Mouse (Mus musculus): ENCODE measurements at regions not wholly inside any gene's neighbourhood (a gene's known extent, or its start where the extent isn't known, plus 50 kb on each side); places are given as distances from the start of the nearest gene placed in this dataset.

- DNase-seq (ENCODE audit: extremely low read depth, insufficient read length, low spot score): no peak
These were observed 178.3 kb upstream of the Chrm3 start for GRCm38 (mm10) chr13:10538927-10539326.

- no peak for DNase-seq (ENCODE audit: extremely low read depth, insufficient read length, low spot score)
These were observed 166.6 kb upstream of the Chrm3 start for GRCm38 (mm10) chr13:10527251-10527650.

- no peak for DNase-seq (ENCODE audit: extremely low read depth, insufficient read length, low spot score)
These were observed 166.0 kb upstream of the Chrm3 start for GRCm38 (mm10) chr13:10526470-10527207.

GRCm38 (mm10) chr13:10504211-10504610, 143.6 kb upstream of the Chrm3 start:
- no peak for DNase-seq (ENCODE audit: extremely low read depth, insufficient read length, low spot score)

GRCm38 (mm10) chr13:10455323-10455722, 94.7 kb upstream of the Chrm3 start:
- no peak for DNase-seq (ENCODE audit: extremely low read depth, insufficient read length, low spot score)

GRCm38 (mm10) chr13:10454667-10455066, 94.0 kb upstream of the Chrm3 start:
- no peak for DNase-seq (ENCODE audit: extremely low read depth, insufficient read length, low spot score)

- DNase-seq (ENCODE audit: extremely low read depth, insufficient read length, low spot score): no peak
These were observed 90.4 kb upstream of the Chrm3 start for GRCm38 (mm10) chr13:10451057-10451456.

GRCm38 (mm10) chr13:10449502-10449901, 88.9 kb upstream of the Chrm3 start:
- no peak for DNase-seq (ENCODE audit: extremely low read depth, insufficient read length, low spot score)

GRCm38 (mm10) chr13:10447806-10448205, 87.2 kb upstream of the Chrm3 start:
- DNase-seq (ENCODE audit: extremely low read depth, insufficient read length, low spot score): no peak

- no peak for DNase-seq (ENCODE audit: extremely low read depth, insufficient read length, low spot score)
These were observed 85.0 kb upstream of the Chrm3 start for GRCm38 (mm10) chr13:10445679-10446078.
